Mouse (Mus musculus): ENCODE results near the gene Adck1. TPM values are rescaled to one million over a fixed set of nuclear protein-coding genes. Genes with fewer than 3 reads are reported as not detected.
A peak's percentile ranks its signal among the peaks of the same experiment; 100 is the strongest.
"Not testable (repeated sequence)": the region's sequence is repeated elsewhere in the genome, so short reads cannot be mapped to it uniquely, and the experiment has no call there.

Gene Adck1
- polyA plus RNA-seq (2012; rRNA removed) = 16.3 and 20.3 TPM in 2 replicates

- under 1% methylated on average over 38 of the region's 38 CpGs for WGBS
- TF ChIP-seq POLR2A (IDR thresholded peaks at IDR 0.05; ENCODE audit: borderline replicate concordance, extremely low read depth, low read depth, low read length) (peak; percentile 28; the same call in 1 of the 2 replicates), CTCF (IDR thresholded peaks at IDR 0.05; ENCODE audit: insufficient read depth, low read length) (no peak)
These were observed at the start of gene Adck1 for GRCm38 (mm10) chr12:88360441-88361119. Gene Adck1 (plus strand): TSS chr12:88360554.

GRCm38 (mm10) chr12:88314556-88314955, 45.8 kb upstream of the Adck1 start:
- no peak for DNase-seq
- H3K4me1 ChIP-seq (ENCODE audit: control insufficient read depth, insufficient read depth, low read length) = no peaks in the 10 kb centered on the region
- H3K4me3 ChIP-seq (replicated peaks; ENCODE audit: extremely low read depth, low read depth, low read length) = no peak overlapping the region
- TF ChIP-seq CTCF (IDR thresholded peaks at IDR 0.05; ENCODE audit: insufficient read depth, low read length) = no peak
- no peak for TF ChIP-seq POLR2A (IDR thresholded peaks at IDR 0.05; ENCODE audit: borderline replicate concordance, extremely low read depth, low read depth, low read length)
- WGBS = 68% methylated on average over 3 of the region's 3 CpGs

More at GRCm38 (mm10) chr12:88360441-88361119, at the start of gene Adck1:
- H3K4me3 ChIP-seq (replicated peaks; ENCODE audit: extremely low read depth, low read depth, low read length) = peak within 1 kb of the TSS; percentile 94
- no peaks in the 10 kb centered on the region; the same call in 1 of the 2 replicates for H3K4me1 ChIP-seq (ENCODE audit: control insufficient read depth, insufficient read depth, low read length)
- peak; percentile 90 for DNase-seq

- DNase-seq; H3K4me1 ChIP-seq (ENCODE audit: control insufficient read depth, insufficient read depth, low read length); H3K4me3 ChIP-seq (replicated peaks; ENCODE audit: extremely low read depth, low read depth, low read length): not testable (repeated sequence)
- 86% methylated on average over 2 of the region's 2 CpGs for WGBS
These were observed 36.4 kb upstream of the Adck1 start, which contains the start of gene Gm5039 for GRCm38 (mm10) chr12:88323926-88324325. Gene Gm5039 (minus strand): TSS chr12:88324026.

GRCm38 (mm10) chr12:88336662-88337413, 23.5 kb upstream of the Adck1 start:
- H3K4me3 ChIP-seq (replicated peaks; ENCODE audit: extremely low read depth, low read depth, low read length); H3K4me1 ChIP-seq (ENCODE audit: control insufficient read depth, insufficient read depth, low read length); DNase-seq: not testable (repeated sequence)
- 54% methylated on average over 4 of the region's 4 CpGs for WGBS

- not testable (repeated sequence) for H3K4me3 ChIP-seq (replicated peaks; ENCODE audit: extremely low read depth, low read depth, low read length); DNase-seq; H3K4me1 ChIP-seq (ENCODE audit: control insufficient read depth, insufficient read depth, low read length)
- WGBS = 51% methylated on average over 2 of the region's 2 CpGs
These were observed 19.1 kb upstream of the Adck1 start for GRCm38 (mm10) chr12:88341286-88341685.

GRCm38 (mm10) chr12:88354182-88354702, 6.1 kb upstream of the Adck1 start:
- Histone ChIP-seq H3K4me3 (replicated peaks; ENCODE audit: extremely low read depth, low read depth, low read length) (no peak overlapping the region), H3K4me1 (ENCODE audit: control insufficient read depth, insufficient read depth, low read length) (no peaks in the 10 kb centered on the region)
- TF ChIP-seq CTCF (IDR thresholded peaks at IDR 0.05; ENCODE audit: insufficient read depth, low read length) (no peak), POLR2A (IDR thresholded peaks at IDR 0.05; ENCODE audit: borderline replicate concordance, extremely low read depth, low read depth, low read length) (no peak)
- DNase-seq = no peak
- WGBS = 24% methylated on average over 41 of the region's 41 CpGs

- Histone ChIP-seq H3K4me1 (ENCODE audit: control insufficient read depth, insufficient read depth, low read length) (no peaks in the 10 kb centered on the region; the same call in 1 of the 2 replicates), H3K4me3 (replicated peaks; ENCODE audit: extremely low read depth, low read depth, low read length) (peak overlapping the region; percentile 94)
- 42% methylated on average over 9 of the region's 9 CpGs for WGBS
- TF ChIP-seq CTCF (IDR thresholded peaks at IDR 0.05; ENCODE audit: insufficient read depth, low read length) (no peak), POLR2A (IDR thresholded peaks at IDR 0.05; ENCODE audit: borderline replicate concordance, extremely low read depth, low read depth, low read length) (no peak)
- no peak for DNase-seq
These were observed 729 bp downstream of the Adck1 start for GRCm38 (mm10) chr12:88361120-88361445.

- 64% methylated on average over 4 of the region's 4 CpGs for WGBS
- Histone ChIP-seq H3K4me3 (replicated peaks; ENCODE audit: extremely low read depth, low read depth, low read length) (no peak overlapping the region), H3K4me1 (ENCODE audit: control insufficient read depth, insufficient read depth, low read length) (no peaks in the 10 kb centered on the region)
- no peak for TF ChIP-seq CTCF (IDR thresholded peaks at IDR 0.05; ENCODE audit: insufficient read depth, low read length)
- TF ChIP-seq POLR2A (IDR thresholded peaks at IDR 0.05; ENCODE audit: borderline replicate concordance, extremely low read depth, low read depth, low read length) = no peak
- DNase-seq = no peak
These were observed 7.3 kb downstream of the Adck1 start for GRCm38 (mm10) chr12:88367673-88368072.

- H3K4me3 ChIP-seq (replicated peaks; ENCODE audit: extremely low read depth, low read depth, low read length) = no peak overlapping the region
- H3K4me1 ChIP-seq (ENCODE audit: control insufficient read depth, insufficient read depth, low read length) = no peaks in the 10 kb centered on the region
- no peak for TF ChIP-seq POLR2A (IDR thresholded peaks at IDR 0.05; ENCODE audit: borderline replicate concordance, extremely low read depth, low read depth, low read length)
- no peak for TF ChIP-seq CTCF (IDR thresholded peaks at IDR 0.05; ENCODE audit: insufficient read depth, low read length)
- DNase-seq = no peak
- 66% methylated on average over 4 of the region's 4 CpGs for WGBS
These were observed 8.3 kb downstream of the Adck1 start for GRCm38 (mm10) chr12:88368618-88369017.

GRCm38 (mm10) chr12:88369690-88370089, 9.3 kb downstream of the Adck1 start:
- H3K4me3 ChIP-seq (replicated peaks; ENCODE audit: extremely low read depth, low read depth, low read length); DNase-seq; H3K4me1 ChIP-seq (ENCODE audit: control insufficient read depth, insufficient read depth, low read length): not testable (repeated sequence)
- WGBS = 79% methylated on average over 4 of the region's 4 CpGs

GRCm38 (mm10) chr12:88370321-88370720, 10.0 kb downstream of the Adck1 start:
- H3K4me1 ChIP-seq (ENCODE audit: control insufficient read depth, insufficient read depth, low read length); H3K4me3 ChIP-seq (replicated peaks; ENCODE audit: extremely low read depth, low read depth, low read length); DNase-seq: not testable (repeated sequence)
- 13% methylated on average over 1 of the region's 1 CpGs for WGBS

Data from lung, adult 2 months (tissue).